Mouse (Mus musculus) forebrain, embryonic 16.5 days (tissue): ENCODE measurements around the gene Astn2. TPM values are rescaled to one million over a fixed set of nuclear protein-coding genes. Genes with fewer than 3 reads are reported as not detected.

Experiments
- ATAC-seq: fragments of 200-750 bp; cut with Nextera tagmentation; 2 replicates; pipeline ENCODE4 v1.8.0; 2017; ENCODE audit warnings: mild to moderate bottlenecking, moderate library complexity
- H3K27ac ChIP-seq: fragments of 300-500 bp; sonication (generic); 2 replicates; pipeline ENCODE4 v1.5.1; 2014; ENCODE audit warnings: low read length, control low read depth
- H3K27me3 ChIP-seq: fragments of 300-500 bp; sonication (generic); replicated peaks from 2 replicates; pipeline ENCODE4 v1.6.1; 2014; ENCODE audit warnings: low read length; ENCODE audit not compliant: control insufficient read depth, insufficient read depth
- H3K36me3 ChIP-seq: fragments of 300-500 bp; sonication (generic); 2 replicates; pipeline ENCODE4 v1.6.1; 2014; ENCODE audit not compliant: control insufficient read depth, insufficient read depth
- H3K4me1 ChIP-seq: fragments of 300-500 bp; sonication (generic); replicated peaks from 2 replicates; pipeline ENCODE4 v1.6.1; 2014; ENCODE audit warnings: low read length; ENCODE audit not compliant: control insufficient read depth, insufficient read depth
- H3K4me2 ChIP-seq: fragments of 300-500 bp; sonication (generic); 2 replicates; pipeline ENCODE4 v1.6.1; 2014; ENCODE audit warnings: mild to moderate bottlenecking, low read length, control low read depth
- H3K4me3 ChIP-seq: fragments of 300-500 bp; sonication (generic); replicated peaks from 2 replicates; pipeline ENCODE4 v1.5.1; 2014; ENCODE audit warnings: mild to moderate bottlenecking, low read length, control low read depth
- H3K9ac ChIP-seq: fragments of 300-500 bp; sonication (generic); replicated peaks from 2 replicates; pipeline ENCODE4 v1.6.1; 2014; ENCODE audit warnings: low read depth, low read length, control low read depth
- H3K9me3 ChIP-seq: fragments of 300-500 bp; sonication (generic); 2 replicates; pipeline ENCODE4 v1.6.1; 2016; ENCODE audit warnings: low read length; ENCODE audit not compliant: control insufficient read depth
- WGBS: fragments of 180-500 bp; shearing (Covaris S2); extraction: QIAGEN DNeasy Blood & Tissue Kit; methylation state at CpG from one replicate; pipeline ENCODE4 v1.1.7; 2014; 5-methylcytosine and 5-hydroxymethylcytosine counted together
- polyA plus RNA-seq: library from polyadenylated mRNA; unstranded; fragments of >200 nt; fragmentation: Nextera tagmentation; extraction: Ambion mirVana; gene quantifications from 2 replicates; pipeline ENCODE4 v1.2.1, GENCODE M21; 2015

Gene Astn2
- polyA plus RNA-seq, 1 experiment from 2014 or later: 1.5 TPM

- Histone ChIP-seq H3K4me3 (no peak overlapping the region), H3K27me3 (no peaks in the 10 kb centered on the region), H3K9me3 (no peaks in the 10 kb centered on the region), H3K9ac (no peak overlapping the region), H3K4me2 (no peak overlapping the region), H3K4me1 (no peaks in the 10 kb centered on the region), H3K27ac (no peak overlapping the region), H3K36me3 (no peaks in the 10 kb centered on the region)
- ATAC-seq: no peak
- WGBS: 78% methylated on average over 4 of the region's 4 CpGs
Measured at GRCm38 (mm10) chr4:65982882-65983281, 421.5 kb downstream of the Astn2 start.

GRCm38 (mm10) chr4:65976251-65976650, 428.2 kb downstream of the Astn2 start:
- WGBS: 84% methylated on average over 3 of the region's 3 CpGs
- Histone ChIP-seq H3K4me1 (0 out of 2 replicates have a peak, but pooled peaks cover 3% of the 10 kb centered on the region), H3K27me3 (no peaks in the 10 kb centered on the region), H3K9ac (no peak overlapping the region), H3K9me3 (no peaks in the 10 kb centered on the region), H3K36me3 (no peaks in the 10 kb centered on the region), H3K27ac (no peak overlapping the region), H3K4me2 (no peak overlapping the region), H3K4me3 (no peak overlapping the region)
- ATAC-seq: no peak

GRCm38 (mm10) chr4:65972395-65972794, 432.0 kb downstream of the Astn2 start:
- Histone ChIP-seq H3K4me2 (no peak overlapping the region), H3K4me1 (peaks cover 8% of the 10 kb centered on the region), H3K4me3 (no peak overlapping the region), H3K9ac (no peak overlapping the region), H3K27ac (no peak overlapping the region), H3K9me3 (no peaks in the 10 kb centered on the region), H3K36me3 (no peaks in the 10 kb centered on the region), H3K27me3 (no peaks in the 10 kb centered on the region)
- ATAC-seq: peak; percentile 52
- WGBS: 73% methylated on average over 1 of the region's 1 CpGs

- no peaks in the 10 kb centered on the region for H3K9me3 ChIP-seq
- peak; percentile 61; the same call in 1 of the 2 replicates for ATAC-seq
- H3K27me3 ChIP-seq: no peaks in the 10 kb centered on the region
- H3K27ac ChIP-seq: no peak overlapping the region
- H3K4me2 ChIP-seq: no peak overlapping the region
- H3K4me1 ChIP-seq: peaks cover 8% of the 10 kb centered on the region
- H3K9ac ChIP-seq: no peak overlapping the region
- no peaks in the 10 kb centered on the region for H3K36me3 ChIP-seq
- WGBS: 16% methylated on average over 2 of the region's 2 CpGs
- H3K4me3 ChIP-seq: no peak overlapping the region
Measured at GRCm38 (mm10) chr4:65969318-65969717, 435.1 kb downstream of the Astn2 start.

- H3K4me1 ChIP-seq: peaks cover 4% of the 10 kb centered on the region
- no peak overlapping the region for H3K4me2 ChIP-seq
- H3K27ac ChIP-seq: no peak overlapping the region
- H3K4me3 ChIP-seq: no peak overlapping the region
- ATAC-seq: no peak
- no peaks in the 10 kb centered on the region for H3K9me3 ChIP-seq
- no peak overlapping the region for H3K9ac ChIP-seq
- H3K27me3 ChIP-seq: no peaks in the 10 kb centered on the region
- H3K36me3 ChIP-seq: no peaks in the 10 kb centered on the region
- WGBS: 63% methylated on average over 3 of the region's 3 CpGs
Measured at GRCm38 (mm10) chr4:65964604-65965003, 439.8 kb downstream of the Astn2 start.

GRCm38 (mm10) chr4:65959188-65959759, 445.1 kb downstream of the Astn2 start:
- Histone ChIP-seq H3K4me2 (no peak overlapping the region), H3K4me3 (no peak overlapping the region), H3K36me3 (no peaks in the 10 kb centered on the region), H3K27me3 (no peaks in the 10 kb centered on the region), H3K27ac (no peak overlapping the region), H3K4me1 (no peaks in the 10 kb centered on the region), H3K9ac (no peak overlapping the region), H3K9me3 (no peaks in the 10 kb centered on the region)
- peak; percentile 68 for ATAC-seq
- WGBS: 59% methylated on average over 5 of the region's 5 CpGs

- no peak overlapping the region for H3K4me3 ChIP-seq
- H3K27me3 ChIP-seq: no peaks in the 10 kb centered on the region
- no peak overlapping the region for H3K4me2 ChIP-seq
- WGBS: 73% methylated on average over 5 of the region's 5 CpGs
- no peaks in the 10 kb centered on the region for H3K9me3 ChIP-seq
- no peaks in the 10 kb centered on the region for H3K4me1 ChIP-seq
- peak; percentile 80 for ATAC-seq
- no peak overlapping the region for H3K27ac ChIP-seq
- no peaks in the 10 kb centered on the region for H3K36me3 ChIP-seq
- no peak overlapping the region for H3K9ac ChIP-seq
Measured at GRCm38 (mm10) chr4:65958369-65959187, 445.8 kb downstream of the Astn2 start.

- Histone ChIP-seq H3K9ac (no peak overlapping the region), H3K4me2 (no peak overlapping the region), H3K36me3 (no peaks in the 10 kb centered on the region), H3K9me3 (no peaks in the 10 kb centered on the region), H3K4me3 (no peak overlapping the region), H3K27ac (no peak overlapping the region), H3K4me1 (0 out of 2 replicates have a peak, but pooled peaks cover 3% of the 10 kb centered on the region), H3K27me3 (no peaks in the 10 kb centered on the region)
- no peak for ATAC-seq
- 83% methylated on average over 1 of the region's 1 CpGs for WGBS
Measured at GRCm38 (mm10) chr4:65951918-65952317, 452.5 kb downstream of the Astn2 start.

- no peak overlapping the region for H3K4me2 ChIP-seq
- H3K27ac ChIP-seq: no peak overlapping the region
- no peak overlapping the region for H3K4me3 ChIP-seq
- ATAC-seq: no peak
- H3K27me3 ChIP-seq: no peaks in the 10 kb centered on the region
- WGBS: 96% methylated on average over 3 of the region's 3 CpGs
- H3K36me3 ChIP-seq: no peaks in the 10 kb centered on the region
- no peaks in the 10 kb centered on the region for H3K9me3 ChIP-seq
- H3K9ac ChIP-seq: no peak overlapping the region
- H3K4me1 ChIP-seq: 0 out of 2 replicates have a peak, but pooled peaks cover 2% of the 10 kb centered on the region
Measured at GRCm38 (mm10) chr4:65947141-65947649, 457.2 kb downstream of the Astn2 start.
